Mouse (Mus musculus) kidney, adult 11 months (tissue): ENCODE data around the gene Krtap3-1.
"Not testable (repeated sequence)": the region's sequence is repeated elsewhere in the genome, so short reads cannot be mapped to it uniquely, and the experiment has no call there.

Source experiments
- DNase-seq: peaks from one replicate; pipeline ENCODE4 v3.0.0; 2022

Krtap3-1 gene

GRCm38 (mm10) chr11:99566530-99566929, at the start of gene Krtap3-1:
Gene Krtap3-1, minus strand, starts transcription at chr11:99566630.
- no peak for DNase-seq

- DNase-seq = no peak
These were observed 48.5 kb upstream of the Krtap3-1 start, which contains the start of gene Krtap2-4 for GRCm38 (mm10) chr11:99614796-99615363. Gene Krtap2-4, minus strand, starts transcription at chr11:99614846.

GRCm38 (mm10) chr11:99610089-99610488, 43.7 kb upstream of the Krtap3-1 start, which contains the start of gene Gm11937:
Gene Gm11937, minus strand, starts transcription at chr11:99610189.
- not testable (repeated sequence) for DNase-seq

GRCm38 (mm10) chr11:99609126-99609525, 42.7 kb upstream of the Krtap3-1 start:
- DNase-seq = no peak

GRCm38 (mm10) chr11:99603208-99603607, 36.8 kb upstream of the Krtap3-1 start, which contains the start of gene Gm11938:
Gene Gm11938, minus strand, starts transcription at chr11:99603308.
- not testable (repeated sequence) for DNase-seq

- not testable (repeated sequence) for DNase-seq
These were observed 31.3 kb upstream of the Krtap3-1 start, which contains the start of gene Krtap9-3 for GRCm38 (mm10) chr11:99597742-99598141. Gene Krtap9-3, minus strand, starts transcription at chr11:99598105.

GRCm38 (mm10) chr11:99590981-99591380, 24.6 kb upstream of the Krtap3-1 start, which contains the start of gene Krtap1-3:
Gene Krtap1-3, minus strand, starts transcription at chr11:99591339.
- no peak for DNase-seq

DNA sequence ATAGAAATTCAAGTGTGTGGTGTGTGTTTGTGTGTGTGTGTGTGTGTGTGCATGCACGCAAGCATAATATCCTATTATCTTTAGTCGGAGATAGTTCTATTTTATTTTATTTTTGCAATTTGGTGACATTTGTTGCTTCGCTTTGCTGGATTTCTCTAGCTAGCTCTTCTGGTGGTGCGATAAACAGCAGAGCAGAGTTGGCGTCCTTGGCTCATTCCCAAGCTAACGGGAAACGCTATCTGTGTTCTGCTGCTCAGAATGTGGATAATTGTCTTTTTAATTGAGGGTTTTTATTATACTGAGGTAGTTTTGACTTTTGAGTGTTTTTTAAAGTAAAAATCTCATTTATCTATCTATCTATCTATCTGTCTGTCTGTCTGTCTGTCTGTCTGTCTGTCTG, 18.7 kb upstream of the Krtap3-1 start:
- no peak for DNase-seq

GRCm38 (mm10) chr11:99583245-99583704, 16.8 kb upstream of the Krtap3-1 start, which contains the start of gene Krtap1-4:
Gene Krtap1-4, minus strand, starts transcription at chr11:99583654.
- DNase-seq = no peak

DNA sequence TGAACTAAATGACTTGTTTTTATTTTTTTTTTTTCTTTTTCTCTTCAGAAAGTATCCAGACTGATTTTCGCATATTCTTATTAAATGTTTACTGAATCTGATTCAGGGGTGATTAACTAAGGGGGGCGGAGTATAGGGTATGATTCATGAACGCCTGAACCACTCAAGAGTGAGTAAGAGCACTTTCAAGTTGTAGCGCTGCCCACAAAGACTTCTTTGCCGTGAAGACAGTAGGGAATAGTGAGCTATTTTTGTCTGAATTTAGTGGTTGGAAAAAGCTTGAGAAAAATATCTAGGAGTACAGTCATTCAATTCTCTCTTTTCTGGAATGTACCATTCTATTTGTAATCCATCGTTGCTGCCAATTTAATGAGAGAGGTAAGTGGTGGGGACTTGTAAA, 15.1 kb upstream of the Krtap3-1 start:
- DNase-seq = no peak

- DNase-seq = no peak
These were observed 14.6 kb upstream of the Krtap3-1 start for GRCm38 (mm10) chr11:99581051-99581450.

DNA sequence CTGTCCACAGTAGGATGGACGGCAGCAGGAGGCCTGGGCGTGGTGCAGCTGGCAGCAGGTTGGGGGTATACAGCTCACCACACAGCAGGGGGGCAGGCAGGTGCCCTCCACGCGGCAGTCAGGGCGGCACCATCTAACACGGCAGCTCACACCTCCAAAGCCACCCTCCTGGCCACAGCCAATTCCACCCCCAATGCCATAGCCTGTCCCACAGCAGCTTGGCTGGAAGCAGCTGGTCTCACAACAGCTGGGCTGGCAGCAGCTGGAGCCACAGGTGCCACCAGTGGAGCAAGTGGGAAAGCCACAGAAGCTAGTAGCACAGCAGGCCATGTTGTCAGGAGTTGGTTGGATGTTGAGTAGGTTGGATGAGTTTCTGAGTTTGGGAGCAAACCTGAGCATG, 14.2 kb upstream of the Krtap3-1 start, which contains the start of gene Krtap1-5:
TSS of gene Krtap1-5 (minus strand) at position 381 of the 400 bp plus-strand sequence.
- DNase-seq = no peak

- DNase-seq = peak; percentile 22
These were observed 7.7 kb upstream of the Krtap3-1 start for GRCm38 (mm10) chr11:99574106-99574505.

DNA sequence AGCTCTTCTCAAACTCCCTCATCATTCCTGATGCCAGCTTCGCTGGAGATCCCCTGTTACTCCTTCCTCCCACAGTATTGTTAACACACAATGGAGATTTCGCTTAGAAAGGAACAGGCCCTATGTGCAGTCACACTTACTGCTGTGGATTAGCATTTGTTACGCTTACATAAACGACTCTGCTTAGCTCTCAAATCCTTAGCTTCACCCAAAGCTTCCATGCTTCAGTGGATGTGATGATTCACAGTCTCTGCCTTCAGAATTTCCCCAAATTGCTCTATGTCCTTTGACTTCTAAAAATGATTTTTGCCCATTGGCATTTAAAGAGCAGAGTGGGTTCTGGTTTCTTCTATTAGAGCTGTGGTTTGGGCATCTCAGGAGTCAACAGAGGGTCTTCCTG, 6.7 kb upstream of the Krtap3-1 start:
- no peak for DNase-seq

- DNase-seq = no peak
These were observed 3.9 kb downstream of the Krtap3-1 start for GRCm38 (mm10) chr11:99562580-99562979.

GRCm38 (mm10) chr11:99559366-99559765, 7.1 kb downstream of the Krtap3-1 start, which contains the start of gene Gm11939:
Gene Gm11939, minus strand, starts transcription at chr11:99559466.
- no peak for DNase-seq

DNA sequence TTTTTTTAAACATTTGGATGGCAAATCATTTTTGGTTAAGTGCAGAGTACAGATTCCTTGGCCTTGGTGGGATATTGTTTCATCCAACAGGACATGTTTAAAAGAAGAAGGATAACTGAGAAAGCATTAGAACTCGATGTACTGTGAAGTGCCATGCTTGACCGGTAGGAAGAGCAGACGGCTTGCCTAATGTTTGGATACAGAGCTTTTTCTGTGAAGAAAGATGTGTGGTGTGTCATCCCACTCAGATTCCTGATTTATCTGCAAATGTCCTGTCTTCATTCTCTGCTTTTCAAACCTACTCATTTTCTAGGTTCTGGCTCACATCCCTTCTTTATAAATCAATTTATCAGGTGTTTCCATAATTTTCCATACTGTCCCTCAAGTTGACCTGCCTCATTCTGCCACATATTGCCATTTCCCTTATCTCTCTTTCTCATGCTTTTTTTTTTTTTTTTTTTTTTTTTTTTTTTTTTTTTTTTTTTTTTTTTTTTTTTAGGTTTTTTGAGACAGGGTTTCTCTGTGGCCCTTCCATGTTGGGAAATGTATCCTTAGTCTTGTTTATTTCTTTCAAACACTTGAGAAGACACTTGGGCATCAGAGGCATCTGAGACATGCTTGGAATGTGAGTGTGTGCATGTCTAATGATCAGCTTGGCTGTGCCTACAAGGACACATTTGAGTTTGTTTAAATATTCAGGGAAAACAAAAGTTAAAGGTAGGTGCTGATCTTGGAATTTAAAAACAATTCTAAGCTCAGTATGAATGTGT, 8.3 kb downstream of the Krtap3-1 start:
- no peak for DNase-seq

- no peak for DNase-seq
These were observed 9.7 kb downstream of the Krtap3-1 start, which contains the start of gene Krtap3-2 for GRCm38 (mm10) chr11:99556753-99557152. Gene Krtap3-2, minus strand, starts transcription at chr11:99556853.

DNA sequence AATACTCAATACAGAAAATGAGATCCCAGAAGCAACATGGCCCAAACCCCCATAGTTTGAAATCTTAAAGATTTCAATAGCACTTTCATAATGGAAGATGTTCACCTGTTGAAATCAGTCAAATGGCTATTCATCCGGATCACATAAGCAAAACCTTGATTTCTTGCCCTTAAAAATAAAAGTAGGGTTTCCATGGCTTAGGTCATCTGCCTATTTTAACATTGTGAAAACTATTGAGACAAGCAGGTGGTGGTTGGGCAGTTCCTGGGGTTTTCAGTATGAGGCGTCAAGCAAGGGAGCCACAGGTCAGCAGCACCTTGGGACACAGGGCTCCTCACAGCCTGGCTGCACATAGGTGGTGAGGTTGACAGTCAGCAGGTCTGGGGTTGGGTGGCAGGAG, 10.2 kb downstream of the Krtap3-1 start:
- DNase-seq = no peak

GRCm38 (mm10) chr11:99550765-99551164, 15.7 kb downstream of the Krtap3-1 start, which contains the start of gene Krtap3-3:
Gene Krtap3-3, minus strand, starts transcription at chr11:99550865.
- DNase-seq = no peak

DNA sequence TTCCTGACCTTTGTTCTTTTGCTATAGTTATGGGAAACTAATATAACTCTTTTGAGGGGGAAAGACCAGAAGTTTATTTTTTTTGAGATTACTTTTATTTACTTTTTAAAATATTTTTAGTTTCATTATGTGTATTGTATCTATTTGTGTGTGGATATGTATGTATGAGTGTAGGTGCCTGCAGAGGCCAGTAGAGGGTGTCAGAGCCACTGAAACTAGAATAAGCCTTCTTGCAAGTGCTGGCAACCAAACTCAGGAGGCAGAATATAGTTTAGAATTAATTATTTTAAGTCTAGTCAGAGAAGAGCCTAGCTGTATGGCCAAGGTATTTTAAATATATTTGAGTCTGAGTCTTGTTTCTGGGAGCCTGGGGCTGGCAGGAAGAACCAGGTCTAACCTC, 18.5 kb downstream of the Krtap3-1 start:
- no peak for DNase-seq

GRCm38 (mm10) chr11:99539721-99540120, 26.7 kb downstream of the Krtap3-1 start:
- no peak for DNase-seq

- DNase-seq = peak; percentile 8
These were observed 45.1 kb downstream of the Krtap3-1 start, which contains the start of gene Krt39 for GRCm38 (mm10) chr11:99521288-99521860. Gene Krt39, minus strand, starts transcription at chr11:99521338.
